ENCODE assay signal across 9 mouse cellular contexts in the genomic region with DNA sequence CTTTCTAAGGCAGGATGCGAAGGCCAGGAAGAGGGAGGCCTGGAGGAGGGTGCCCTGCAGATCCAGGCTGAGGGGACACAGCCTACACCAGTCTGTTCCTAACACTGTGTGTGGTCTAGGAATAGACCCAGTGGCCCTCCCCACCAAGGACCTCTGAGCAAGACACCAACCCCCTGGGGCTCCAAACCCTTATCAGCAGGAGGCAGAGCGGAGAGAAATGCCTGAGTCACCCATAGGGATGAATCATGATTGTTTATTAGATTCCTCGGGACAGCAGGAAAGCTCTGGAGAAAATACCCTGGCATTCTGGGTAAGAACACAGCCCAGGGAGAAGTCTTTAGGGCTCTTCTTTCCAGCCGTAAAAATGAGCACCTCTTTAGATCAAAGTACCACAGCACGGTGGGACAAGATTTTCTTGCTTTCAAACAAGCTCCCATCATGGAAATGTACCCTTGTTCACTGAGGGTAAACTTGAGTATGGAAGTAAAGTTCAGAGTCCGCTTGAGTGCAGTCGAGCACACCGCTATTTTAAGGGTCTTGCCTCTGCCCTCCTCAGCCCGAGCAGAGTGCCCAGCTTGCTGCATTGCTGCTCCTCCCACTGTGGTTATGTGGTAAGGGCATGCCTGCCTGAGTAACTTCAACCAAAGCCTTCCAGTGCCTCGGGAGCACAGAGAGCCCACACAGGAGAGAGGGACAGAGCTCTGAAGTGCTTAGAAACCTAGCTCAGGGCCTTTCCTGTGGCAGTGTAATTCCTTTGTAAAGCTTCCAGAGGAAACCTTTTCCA. TPM values are rescaled to one million over a fixed set of nuclear protein-coding genes. Genes with fewer than 3 reads are reported as not detected.
DNase-seq lines count a peak whose midpoint lies in the region; ATAC-seq lines count a peak whose summit lies in the region.
"Had no signal": no experiment of that assay in that cellular context is flagged by ENCODE, and none has a peak within 500 bp of the region (broad histone marks: within the 10 kb centered on the region; RNA-seq: fewer than 3 reads in every experiment).

No protein-coding gene starts in this region.

- peak; percentile 86 for ATAC-seq in megakaryocyte progenitor cell, adult 5-6 weeks (replicated peaks; ENCODE audit: poor library complexity)

- DNase-seq in heart, adult 11 months = peak; percentile 95
- DNase-seq in heart, adult 8-10 months (ENCODE audit: low spot score) = no peak
- DNase-seq in adrenal gland, postnatal 36 days = peak; percentile 77 to 78
- DNase-seq in kidney, postnatal 10 days = peak; percentile 62
- DNase-seq in c-Kit-positive CD71-positive TER-119-positive erythroid progenitor cells, embryonic 14.5 days (ENCODE audit: low spot score) = no peak
- DNase-seq in spleen, postnatal 36 days (ENCODE audit: low spot score in 2 of 2) = no peak
- DNase-seq in frontal cortex, postnatal 25 days (ENCODE audit: low spot score in 2 of 2) = no peak
- DNase-seq: cerebellum, adult 8-10 months had no signal

RNA-seq across cellular contexts. Expression of a gene that starts 52.6 kb away (rescaled TPM):
- total RNA-seq in heart, adult 8-10 months (2022) = 100 to 1,000 TPM in 3 of 4 experiments, 10 to 100 TPM in 1; 93.1 to 141 (median 113) TPM
- 100 to 1,000 TPM; 182 to 302 TPM for total RNA-seq in adrenal gland, postnatal 36 days (2021)
- total RNA-seq in megakaryocyte progenitor cell, adult 5-6 weeks (2015) = 0.22 and 0.29 TPM in 2 replicates
- 0.46 and 0.64 TPM in 2 replicates for total RNA-seq in megakaryocyte progenitor cell, adult 5-6 weeks (2017)

RNA-seq across cellular contexts. Expression of a gene that starts 52.6 kb away (rescaled TPM):
- total RNA-seq in heart, adult 8-10 months (2022) = 100 to 1,000 TPM; 136 to 221 (median 183) TPM
- total RNA-seq in adrenal gland, postnatal 36 days (2021) = 100 to 1,000 TPM; 359 to 687 TPM
- total RNA-seq in megakaryocyte progenitor cell, adult 5-6 weeks (2015) = 0.29 and 0.32 TPM in 2 replicates
- 0.08 and 1.8 TPM in 2 replicates for total RNA-seq in megakaryocyte progenitor cell, adult 5-6 weeks (2017)

Comparison
In these comparisons a context has a peak if more than half of its experiments do, and no peak if none do; other contexts are left out.
1. DNase-seq: peak in heart, adult 11 months (single experiment), adrenal gland, postnatal 36 days (2 of 2) and kidney, postnatal 10 days (single experiment); none in heart, adult 8-10 months (single experiment), c-Kit-positive CD71-positive TER-119-positive erythroid progenitor cells, embryonic 14.5 days (single experiment), spleen, postnatal 36 days (0 of 2) and frontal cortex, postnatal 25 days (0 of 2).
2. RNA of a gene that starts 52.6 kb away (total RNA-seq): 182 to 302 TPM in adrenal gland, postnatal 36 days and 93.1 to 141 TPM in heart, adult 8-10 months; 0.22 to 0.64 TPM in megakaryocyte progenitor cell, adult 5-6 weeks; every median in the first group is over 10 times any median in the second.
3. RNA of a gene that starts 52.6 kb away (total RNA-seq): 359 to 687 TPM in adrenal gland, postnatal 36 days and 136 to 221 TPM in heart, adult 8-10 months; 0.08 to 1.8 TPM in megakaryocyte progenitor cell, adult 5-6 weeks; every median in the first group is over 10 times any median in the second.